Mouse (Mus musculus) T-helper 2 cell (primary cell): Measurements from ENCODE around the gene Megf11.

Experiments used
- in situ Hi-C: fragments of 300-600 bp; cut with MboI, MseI; formaldehyde crosslinking; loops from one replicate; pipeline ENCODE4 v1.15.1; 2025; ENCODE audit warnings: high pct_unique_total_duplicates

The Megf11 gene

DNA sequence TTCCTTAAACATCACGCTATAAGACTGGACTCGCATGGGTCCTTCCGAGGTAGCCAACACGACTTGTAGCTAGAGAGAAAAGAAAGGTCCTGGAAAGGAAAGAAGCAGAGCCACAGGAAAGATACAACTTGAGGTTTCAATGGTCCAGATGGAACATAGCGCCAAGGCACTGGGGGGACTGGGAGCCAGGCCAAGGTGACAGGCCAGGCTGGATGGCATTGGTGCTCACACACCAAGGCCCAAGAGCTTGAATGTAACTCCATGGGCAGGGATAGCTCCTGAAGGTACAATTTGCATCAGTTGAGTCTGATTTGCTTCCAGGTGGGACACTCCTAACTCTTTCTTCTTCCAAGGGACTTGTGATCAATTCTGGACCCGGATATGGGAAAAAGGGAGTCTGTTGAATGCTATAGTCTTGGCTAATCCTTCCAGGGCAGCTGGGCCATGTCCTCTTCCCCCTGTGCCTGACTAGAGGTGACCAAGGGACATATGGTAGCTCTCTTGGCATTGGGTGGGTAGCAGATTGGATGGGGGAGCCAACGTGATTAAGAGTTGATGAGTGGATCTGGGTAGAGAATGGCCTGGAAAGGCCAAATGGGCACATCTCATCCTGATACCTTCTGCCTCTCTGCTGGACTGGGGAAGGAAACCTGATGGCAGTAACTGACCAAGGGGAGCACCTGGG lies 172.6 kb downstream of the Megf11 start:
- in situ Hi-C loops: no loop called here

GRCm38 (mm10) chr9:64564315-64564767 lies 178.9 kb downstream of the Megf11 start:
- in situ Hi-C loops: no loop called here

- in situ Hi-C loops: no loop called here
Measured at GRCm38 (mm10) chr9:64565915-64566314, 180.5 kb downstream of the Megf11 start.

GRCm38 (mm10) chr9:64566376-64566775 lies 180.9 kb downstream of the Megf11 start:
- in situ Hi-C loops: no loop called here

DNA sequence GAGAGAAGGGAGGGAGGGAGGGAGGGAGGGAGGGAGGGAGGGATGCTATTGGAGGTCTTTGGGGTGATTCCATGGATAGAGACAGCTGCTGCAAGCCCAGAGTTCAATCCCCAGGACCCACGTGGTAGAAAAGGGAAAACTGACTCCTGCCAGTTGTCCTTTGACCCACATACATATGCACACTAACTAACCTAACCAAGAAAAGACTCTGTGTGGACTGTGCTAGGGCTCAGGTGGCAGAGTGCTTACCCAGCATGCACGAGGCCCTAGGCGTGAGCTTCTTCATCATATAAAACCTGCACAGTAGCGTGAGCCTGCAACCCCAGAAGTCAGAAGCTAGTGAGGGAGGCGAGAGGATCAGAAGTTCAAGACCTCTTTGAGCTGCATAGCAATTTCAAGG lies 182.1 kb downstream of the Megf11 start:
- in situ Hi-C loops: no loop called here

DNA sequence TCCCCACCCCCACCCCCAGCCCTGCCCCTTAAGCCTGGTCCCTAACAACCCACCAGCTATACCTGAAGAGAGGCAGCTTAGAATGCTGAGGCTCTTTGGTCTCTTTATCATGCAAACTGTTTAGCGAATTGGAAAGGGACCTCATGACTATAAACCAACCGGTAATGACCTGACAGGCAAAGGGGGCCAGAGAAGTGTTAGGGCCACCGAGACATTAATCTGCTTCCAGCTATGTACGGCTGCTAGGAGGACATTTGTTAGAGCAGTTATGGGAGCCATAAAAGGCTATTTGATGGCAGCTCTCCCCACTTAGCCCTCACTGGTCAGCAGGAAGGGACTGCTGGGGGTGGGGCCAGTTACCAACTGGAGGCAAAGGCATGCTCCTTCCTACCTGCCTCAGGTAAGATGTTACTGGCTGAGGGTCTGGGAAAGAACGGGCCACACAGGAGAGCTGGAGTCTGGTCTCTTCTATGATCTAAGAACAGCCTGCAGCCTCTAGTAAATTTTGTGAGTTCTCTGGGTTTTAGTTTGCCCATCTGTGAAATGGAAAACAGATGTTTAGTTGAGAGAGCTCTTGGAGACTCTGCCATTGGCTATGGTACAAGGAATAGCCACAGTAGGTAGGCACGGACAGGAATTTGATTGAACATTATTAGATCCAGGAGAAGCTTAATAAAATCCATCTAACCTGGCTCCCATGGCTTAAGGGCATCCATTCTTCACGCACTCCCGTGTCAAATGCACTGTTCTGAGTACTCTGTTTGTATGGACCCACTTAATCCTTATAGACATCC lies 183.2 kb downstream of the Megf11 start:
- in situ Hi-C loops: no loop called here

- in situ Hi-C loops: no loop called here
Measured at GRCm38 (mm10) chr9:64570448-64570847, 185.0 kb downstream of the Megf11 start.

DNA sequence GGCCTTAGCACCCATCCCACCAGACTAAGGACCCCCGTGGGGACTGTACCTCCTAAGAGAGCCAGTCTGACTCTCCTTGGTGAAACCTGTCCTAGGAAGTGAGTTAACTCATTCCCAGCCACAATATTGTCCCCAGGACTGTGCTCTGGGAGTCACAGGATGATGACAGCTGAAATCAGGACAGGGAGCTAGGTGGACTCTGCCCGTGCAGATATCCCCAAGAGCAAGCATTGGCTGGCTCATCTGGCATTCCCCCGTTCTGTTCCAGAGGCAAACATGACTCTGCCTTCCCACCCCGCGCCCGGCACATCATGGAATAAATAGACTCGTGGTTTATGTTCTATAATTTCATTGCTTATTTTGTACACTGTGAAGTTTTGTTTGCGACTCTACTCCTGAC lies 185.7 kb downstream of the Megf11 start:
- in situ Hi-C loops: no loop called here

GRCm38 (mm10) chr9:64572629-64573190 lies 187.3 kb downstream of the Megf11 start:
- in situ Hi-C loops: no loop called here

GRCm38 (mm10) chr9:64575658-64576057 lies 190.2 kb downstream of the Megf11 start:
- in situ Hi-C loops: no loop called here

DNA sequence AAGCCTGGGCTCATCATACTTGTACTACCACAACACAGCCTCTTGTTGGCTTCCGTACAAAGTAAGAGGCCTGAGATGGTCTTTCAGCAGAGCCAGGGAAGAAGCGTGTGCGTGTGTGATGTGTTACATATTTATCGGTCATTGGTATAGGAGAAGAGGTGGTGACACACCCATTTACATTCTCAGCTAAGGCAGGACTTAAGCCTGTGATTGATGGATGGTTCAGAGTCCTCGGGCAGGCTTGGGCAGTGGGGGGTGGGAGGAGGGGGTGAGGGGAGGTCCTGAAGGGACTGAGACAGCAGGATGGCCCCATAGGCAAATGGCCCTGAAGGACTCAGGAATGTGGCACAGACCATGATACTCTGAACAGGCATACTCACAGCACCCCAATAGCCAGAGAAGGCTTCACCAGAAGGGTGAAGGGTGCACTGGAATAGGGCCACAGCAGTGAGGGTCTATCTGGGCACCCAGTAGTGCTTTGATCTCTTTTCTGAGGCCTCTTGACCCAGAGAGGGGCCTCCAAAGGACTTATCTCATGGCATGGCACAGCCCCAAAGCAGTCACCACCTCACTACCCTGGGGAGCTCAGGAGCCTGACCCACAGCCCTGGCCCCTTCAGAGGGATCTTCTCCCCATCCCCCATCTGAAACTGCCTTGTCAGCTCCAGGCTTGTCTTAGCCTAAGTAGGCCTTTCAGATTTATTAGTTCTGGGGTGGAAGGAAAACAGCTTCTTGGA lies 190.9 kb downstream of the Megf11 start:
- in situ Hi-C loops: no loop called here

GRCm38 (mm10) chr9:64577156-64577555 lies 191.7 kb downstream of the Megf11 start:
- in situ Hi-C loops: no loop called here

GRCm38 (mm10) chr9:64578014-64578413 lies 192.6 kb downstream of the Megf11 start:
- in situ Hi-C loops: no loop called here

DNA sequence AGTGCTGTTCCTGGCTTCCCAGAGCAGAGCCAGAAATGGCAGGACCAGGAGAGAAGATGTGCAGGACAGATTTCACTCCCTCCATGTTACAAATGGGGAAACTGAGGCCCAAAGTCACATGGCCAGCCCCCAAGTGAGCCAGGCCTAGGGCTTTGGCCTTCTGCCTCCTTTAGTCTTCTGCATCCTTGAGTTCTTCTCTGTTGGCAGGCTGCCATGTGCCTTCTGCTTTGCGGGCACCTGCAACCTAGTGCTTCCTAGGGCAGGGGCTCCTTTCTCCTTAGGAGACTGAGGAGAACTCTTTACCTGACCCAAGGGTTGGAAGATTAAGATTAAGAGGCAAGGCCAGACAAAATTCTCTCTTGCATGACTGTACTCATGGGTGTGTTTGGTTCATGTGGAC lies 193.9 kb downstream of the Megf11 start:
- in situ Hi-C loops: no loop called here

DNA sequence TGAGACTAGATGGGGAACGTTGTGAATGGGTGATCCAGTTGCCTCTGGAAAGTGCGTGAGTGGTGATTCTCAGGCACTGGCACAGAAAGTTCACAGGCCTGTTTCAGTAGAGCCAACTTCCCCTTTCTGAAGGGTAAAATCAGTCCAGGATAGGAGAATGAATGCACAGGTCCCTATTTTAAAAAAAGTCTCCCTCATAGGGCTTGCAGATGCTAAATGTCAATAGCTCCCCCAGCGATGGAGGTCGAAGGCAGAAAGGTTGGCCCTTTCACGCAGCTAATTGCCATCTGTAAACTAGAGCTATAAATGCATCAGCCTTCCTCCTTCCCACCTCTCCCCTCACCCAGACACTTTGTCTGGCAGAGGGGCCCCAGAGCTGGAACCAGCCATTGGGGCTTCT lies 200.9 kb downstream of the Megf11 start:
- in situ Hi-C loops: no loop called here

DNA sequence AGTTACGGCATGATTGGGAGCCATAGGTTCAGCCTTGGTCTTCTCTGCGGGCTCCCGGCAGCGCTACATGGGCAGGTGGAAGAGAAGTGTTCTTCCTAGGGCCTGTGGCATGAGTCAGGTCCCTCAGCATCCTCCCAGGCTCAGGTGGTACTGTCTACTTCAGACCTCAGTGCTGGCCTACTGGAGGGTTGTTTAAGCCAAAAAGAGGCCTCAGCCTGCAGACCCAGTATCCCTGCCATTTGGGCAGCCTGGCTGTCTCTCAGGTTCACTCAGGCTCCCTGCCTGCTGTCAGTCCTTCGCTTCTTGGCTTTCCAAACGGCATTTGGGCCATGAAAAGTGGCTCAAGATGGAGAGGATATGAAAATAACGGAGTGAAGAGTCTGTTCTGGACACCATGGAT lies 202.6 kb downstream of the Megf11 start:
- in situ Hi-C loops: no loop called here

DNA sequence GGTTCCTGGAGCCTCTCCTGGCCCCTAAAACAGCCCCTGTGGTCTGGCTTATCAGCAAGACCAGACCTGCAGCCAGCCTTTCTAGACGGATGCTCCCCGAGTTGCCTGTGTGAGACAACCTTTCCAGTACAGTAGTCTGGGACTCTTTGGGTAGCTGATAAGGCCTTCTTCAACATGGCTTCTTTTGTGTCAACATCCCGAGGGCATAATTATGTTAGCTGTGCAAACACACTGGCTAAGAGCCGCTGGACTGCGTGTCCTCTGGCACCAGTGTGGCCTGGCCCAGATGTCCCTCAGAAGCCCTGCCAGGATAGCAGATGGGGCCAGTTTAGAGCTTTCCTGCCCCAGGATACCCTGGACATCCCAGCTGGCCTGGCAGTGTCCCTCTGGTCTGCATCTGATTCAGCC lies 205.2 kb downstream of the Megf11 start:
- in situ Hi-C loops: no loop called here

GRCm38 (mm10) chr9:64591436-64591835 lies 206.0 kb downstream of the Megf11 start:
- in situ Hi-C loops: no loop called here

GRCm38 (mm10) chr9:64594442-64594841 lies 209.0 kb downstream of the Megf11 start:
- in situ Hi-C loops: no loop called here

- in situ Hi-C loops: no loop called here
Measured at GRCm38 (mm10) chr9:64598427-64598826, 213.0 kb downstream of the Megf11 start.

- in situ Hi-C loops: loop anchor here (25.0 kb wide), 1 partner anchor 488 kb away; the partner anchor contains the start of gene Lctl
Measured at GRCm38 (mm10) chr9:64600731-64601130, 215.3 kb downstream of the Megf11 start.

DNA sequence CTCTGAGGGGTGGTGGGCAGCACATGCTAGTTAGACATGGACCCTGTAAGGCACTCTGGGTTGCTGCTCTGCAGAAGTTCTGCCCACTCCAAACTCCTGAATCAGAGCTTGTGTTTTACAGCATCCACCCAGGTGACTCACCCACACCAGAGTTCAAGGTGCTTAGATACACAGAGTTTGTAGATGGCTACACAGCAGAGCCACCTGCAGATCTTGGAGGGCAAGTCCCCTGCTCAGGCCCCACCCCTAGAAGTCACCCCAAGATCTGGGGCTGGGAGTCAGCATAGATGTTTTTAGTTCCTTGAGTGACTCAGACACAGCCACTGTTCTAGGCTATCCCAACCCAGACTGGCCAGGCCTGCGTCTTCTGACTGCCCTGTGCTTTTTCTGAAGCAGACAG lies 217.5 kb downstream of the Megf11 start:
- in situ Hi-C loops: loop anchor here (25.0 kb wide), 1 partner anchor 491 kb away; the partner anchor contains the start of gene Lctl
